Mouse (Mus musculus): Measurements from ENCODE around the gene Josd1.

DNA sequence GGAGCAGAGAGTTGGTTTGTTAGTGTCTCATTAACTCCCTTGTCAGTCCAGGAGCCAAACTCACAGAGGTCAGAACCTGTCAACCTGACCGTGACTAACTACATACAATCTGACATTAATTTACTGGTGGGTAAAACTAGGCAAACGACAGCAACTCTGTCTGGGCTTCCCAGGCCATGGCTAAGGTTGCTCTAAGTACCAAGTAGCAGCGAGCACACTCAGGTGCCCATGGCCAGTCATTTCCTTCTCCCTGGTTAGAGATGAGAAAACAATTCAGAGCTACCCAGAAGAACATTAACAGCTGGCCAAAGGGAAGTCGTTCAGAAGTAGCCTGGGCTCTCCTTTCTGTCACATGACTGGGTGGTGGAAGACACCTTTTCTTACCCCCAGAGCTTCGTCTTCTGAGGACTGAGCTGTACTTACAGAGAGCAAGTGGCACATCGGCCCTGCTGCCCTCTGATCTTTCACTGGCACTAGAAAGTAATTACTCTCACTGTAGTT lies 2.5 kb downstream of the Josd1 start:
- no peak for TF ChIP-seq CHD2 (IDR thresholded peaks at IDR 0.05; ENCODE audit: low read depth, low read length)
- TF ChIP-seq HCFC1 (IDR thresholded peaks at IDR 0.05; ENCODE audit: borderline replicate concordance, insufficient read depth, low read length): no peak
- no peak for TF ChIP-seq MAFK (IDR thresholded peaks at IDR 0.05; ENCODE audit: insufficient read depth, low read depth, low read length)
